Mouse (Mus musculus): ENCODE data around the gene Ccl3. TPM values are rescaled to one million over a fixed set of nuclear protein-coding genes. Genes with fewer than 3 reads are reported as not detected.

The Ccl3 gene
- polyA plus RNA-seq, 1 experiment from 2014 or later, result 1.4 TPM

DNA sequence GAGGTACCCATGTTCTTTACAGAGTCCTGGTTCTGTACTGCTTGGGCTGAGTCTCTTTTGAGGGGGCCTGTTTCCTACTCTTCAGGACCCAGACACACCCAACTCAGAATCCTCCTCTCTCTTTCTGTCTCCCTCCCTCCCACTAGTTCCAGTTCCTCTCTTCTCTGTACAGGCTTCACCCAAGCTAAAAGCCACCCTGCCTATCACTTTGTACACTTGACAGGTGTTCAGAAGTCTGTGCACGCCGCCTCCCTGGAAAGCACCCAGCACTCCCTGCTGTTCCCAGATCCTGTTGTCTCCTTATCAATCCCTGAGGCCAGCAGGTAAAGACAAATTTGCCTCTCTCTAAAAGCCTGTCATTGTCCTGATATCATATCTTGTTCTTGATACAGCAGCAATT, 38.3 kb downstream of the Ccl3 start:
- Histone ChIP-seq H3K4me2 (no peak overlapping the region), H3K27ac (ENCODE audit: low read depth, low read length) (no peak overlapping the region), H3K36me3 (ENCODE audit: control insufficient read depth, insufficient read depth, low read length) (no peaks in the 10 kb centered on the region), H3K4me3 (ENCODE audit: low read depth, low read length) (no peak overlapping the region), H3K9ac (ENCODE audit: low read depth, low read length) (no peak overlapping the region), H3K9me3 (replicated peaks; ENCODE audit: control insufficient read depth, low read length) (no peaks in the 10 kb centered on the region), H3K4me1 (ENCODE audit: control insufficient read depth, insufficient read depth, low read length) (no peaks in the 10 kb centered on the region), H3K27me3 (ENCODE audit: control insufficient read depth, insufficient read depth, low read length) (no peaks in the 10 kb centered on the region)
- 60% methylated on average over 2 of the region's 2 CpGs for WGBS (ENCODE audit: insufficient replicate concordance)
- ATAC-seq (replicated peaks; ENCODE audit: insufficient number of reproducible peaks, low FRiP score, low TSS enrichment), result no peak

DNA sequence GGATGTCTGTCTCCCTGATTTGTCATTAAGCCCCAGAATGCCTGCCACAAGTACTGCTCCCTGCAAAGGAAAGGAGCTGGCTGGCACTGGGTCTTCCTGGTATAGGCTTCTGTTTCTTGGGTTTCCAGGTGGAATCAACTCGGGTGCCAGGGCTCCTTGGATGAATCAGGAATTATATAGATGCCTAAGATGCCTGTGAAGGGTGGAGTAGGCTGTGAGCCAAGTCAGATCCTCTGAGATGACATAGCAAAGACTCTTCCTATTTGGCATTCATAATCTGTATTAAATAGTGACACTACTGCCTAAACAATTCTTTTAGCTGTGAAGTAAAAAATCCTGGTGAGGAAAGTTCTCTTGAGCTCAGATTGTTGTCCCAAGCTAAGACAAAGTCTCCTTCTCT, 42.8 kb downstream of the Ccl3 start:
- Histone ChIP-seq H3K9ac (ENCODE audit: low read depth, low read length) (no peak overlapping the region), H3K9me3 (replicated peaks; ENCODE audit: control insufficient read depth, low read length) (no peaks in the 10 kb centered on the region), H3K4me3 (ENCODE audit: low read depth, low read length) (no peak overlapping the region), H3K36me3 (ENCODE audit: control insufficient read depth, insufficient read depth, low read length) (no peaks in the 10 kb centered on the region), H3K4me1 (ENCODE audit: control insufficient read depth, insufficient read depth, low read length) (no peaks in the 10 kb centered on the region), H3K27me3 (ENCODE audit: control insufficient read depth, insufficient read depth, low read length) (no peaks in the 10 kb centered on the region), H3K4me2 (no peak overlapping the region), H3K27ac (ENCODE audit: low read depth, low read length) (no peak overlapping the region)
- WGBS (ENCODE audit: insufficient replicate concordance), result 46% methylated on average over 1 of the region's 1 CpGs
- no peak for ATAC-seq (replicated peaks; ENCODE audit: insufficient number of reproducible peaks, low FRiP score, low TSS enrichment)

DNA sequence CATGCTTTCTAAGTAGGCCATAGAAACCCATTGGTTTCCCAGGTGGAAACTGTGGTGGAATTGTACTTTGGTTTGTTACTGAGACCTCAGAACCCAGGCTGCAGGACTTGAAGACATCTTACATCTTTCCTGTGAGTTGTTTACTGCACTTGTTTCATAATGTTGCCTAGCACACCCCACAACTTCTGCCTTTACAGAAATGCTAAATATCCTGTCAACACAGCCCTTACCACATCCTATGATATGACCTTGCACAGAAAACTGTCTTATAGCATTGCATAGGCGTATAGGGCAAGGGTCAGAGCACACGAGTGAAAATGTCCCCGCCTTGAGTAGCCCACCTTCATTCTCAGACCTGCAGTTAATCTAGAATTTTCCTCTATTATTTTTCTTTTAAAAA, 43.6 kb downstream of the Ccl3 start:
- H3K36me3 ChIP-seq (ENCODE audit: control insufficient read depth, insufficient read depth, low read length), result no peaks in the 10 kb centered on the region
- WGBS (ENCODE audit: insufficient replicate concordance), result 77% methylated on average over 3 of the region's 3 CpGs
- H3K27me3 ChIP-seq (ENCODE audit: control insufficient read depth, insufficient read depth, low read length), result no peaks in the 10 kb centered on the region
- no peak overlapping the region for H3K9ac ChIP-seq (ENCODE audit: low read depth, low read length)
- no peak overlapping the region for H3K27ac ChIP-seq (ENCODE audit: low read depth, low read length)
- no peaks in the 10 kb centered on the region for H3K9me3 ChIP-seq (replicated peaks; ENCODE audit: control insufficient read depth, low read length)
- no peak overlapping the region for H3K4me2 ChIP-seq
- no peak for ATAC-seq (replicated peaks; ENCODE audit: insufficient number of reproducible peaks, low FRiP score, low TSS enrichment)
- H3K4me1 ChIP-seq (ENCODE audit: control insufficient read depth, insufficient read depth, low read length), result no peaks in the 10 kb centered on the region
- no peak overlapping the region for H3K4me3 ChIP-seq (ENCODE audit: low read depth, low read length)

DNA sequence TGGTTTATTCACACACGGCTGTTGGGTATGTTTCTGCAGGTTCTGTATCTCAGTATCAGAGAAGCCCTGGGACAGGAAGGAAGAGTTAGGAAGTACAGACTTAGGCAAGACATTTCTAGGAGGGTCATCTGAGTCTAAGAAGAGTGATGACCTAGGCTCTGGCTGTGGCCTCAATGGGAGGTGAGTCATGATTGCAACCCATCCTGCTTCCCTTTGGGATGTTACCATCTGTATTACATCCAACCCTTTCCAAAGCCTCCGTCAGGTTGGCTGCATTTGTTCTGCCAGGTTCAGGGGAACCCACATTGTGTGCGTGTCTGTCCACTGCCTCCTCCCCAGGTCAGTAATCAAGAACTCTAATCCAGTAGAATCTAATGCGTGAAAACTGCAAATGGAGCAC, 44.5 kb downstream of the Ccl3 start:
- 81% methylated on average over 4 of the region's 4 CpGs for WGBS (ENCODE audit: insufficient replicate concordance)

DNA sequence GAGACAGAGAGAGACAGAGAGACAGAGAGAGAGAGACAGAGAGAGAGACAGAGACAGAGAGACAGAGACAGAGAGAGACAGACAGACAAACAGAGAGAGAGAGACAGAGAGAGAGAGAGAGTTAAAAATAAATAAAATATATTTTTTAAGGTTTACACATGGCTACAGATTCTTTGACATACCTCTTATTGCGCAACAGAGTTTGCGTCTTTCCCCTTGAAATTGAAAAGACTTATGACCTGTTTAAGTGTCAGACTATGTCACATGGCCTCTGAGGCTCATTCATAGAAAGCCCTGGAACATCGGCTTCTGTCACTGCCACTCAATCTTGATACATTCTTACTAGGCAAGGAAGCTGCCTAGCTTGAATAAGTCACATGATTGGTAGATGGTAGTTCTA, 45.8 kb downstream of the Ccl3 start:
- ATAC-seq (replicated peaks; ENCODE audit: insufficient number of reproducible peaks, low FRiP score, low TSS enrichment), result no peak
- 92% methylated on average over 3 of the region's 3 CpGs for WGBS (ENCODE audit: insufficient replicate concordance)

More for the DNA sequence above, 44.5 kb downstream of the Ccl3 start:
- Histone ChIP-seq H3K4me1 (ENCODE audit: control insufficient read depth, insufficient read depth, low read length) (no peaks in the 10 kb centered on the region), H3K4me3 (ENCODE audit: low read depth, low read length) (no peak overlapping the region), H3K36me3 (ENCODE audit: control insufficient read depth, insufficient read depth, low read length) (no peaks in the 10 kb centered on the region), H3K4me2 (no peak overlapping the region), H3K27me3 (ENCODE audit: control insufficient read depth, insufficient read depth, low read length) (no peaks in the 10 kb centered on the region), H3K9ac (ENCODE audit: low read depth, low read length) (no peak overlapping the region), H3K27ac (ENCODE audit: low read depth, low read length) (no peak overlapping the region), H3K9me3 (replicated peaks; ENCODE audit: control insufficient read depth, low read length) (no peaks in the 10 kb centered on the region)
- ATAC-seq (replicated peaks; ENCODE audit: insufficient number of reproducible peaks, low FRiP score, low TSS enrichment), result no peak

DNA sequence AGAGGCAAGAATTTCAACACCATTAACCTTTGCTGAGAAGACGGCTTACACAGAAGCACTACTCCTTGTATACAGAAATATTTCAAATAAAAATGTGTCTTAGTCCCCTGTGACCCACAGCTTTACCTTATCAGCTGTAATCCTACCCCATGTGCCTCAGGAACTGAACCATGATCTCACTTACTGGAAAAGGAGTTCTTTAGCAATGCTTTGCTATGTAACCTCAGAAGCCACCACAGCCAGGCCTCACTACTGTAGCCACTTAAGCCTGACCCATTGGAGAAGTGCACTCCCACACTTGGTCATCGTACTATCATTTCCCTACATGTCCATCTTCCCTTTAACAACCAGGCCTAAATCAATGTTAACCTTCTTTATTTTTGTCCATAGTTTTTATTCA, 48.6 kb downstream of the Ccl3 start:
- 73% methylated on average over 2 of the region's 2 CpGs for WGBS (ENCODE audit: insufficient replicate concordance)
- no peaks in the 10 kb centered on the region for H3K36me3 ChIP-seq (ENCODE audit: control insufficient read depth, insufficient read depth, low read length)
- no peaks in the 10 kb centered on the region for H3K27me3 ChIP-seq (ENCODE audit: control insufficient read depth, insufficient read depth, low read length)
- H3K9ac ChIP-seq (ENCODE audit: low read depth, low read length), result no peak overlapping the region
- H3K4me3 ChIP-seq (ENCODE audit: low read depth, low read length), result no peak overlapping the region
- no peaks in the 10 kb centered on the region for H3K9me3 ChIP-seq (replicated peaks; ENCODE audit: control insufficient read depth, low read length)
- ATAC-seq (replicated peaks; ENCODE audit: insufficient number of reproducible peaks, low FRiP score, low TSS enrichment), result no peak
- no peak overlapping the region for H3K27ac ChIP-seq (ENCODE audit: low read depth, low read length)
- H3K4me1 ChIP-seq (ENCODE audit: control insufficient read depth, insufficient read depth, low read length), result no peaks in the 10 kb centered on the region
- no peak overlapping the region for H3K4me2 ChIP-seq

More for the DNA sequence above, 45.8 kb downstream of the Ccl3 start:
- Histone ChIP-seq H3K27ac (ENCODE audit: low read depth, low read length) (no peak overlapping the region), H3K4me2 (no peak overlapping the region), H3K9ac (ENCODE audit: low read depth, low read length) (no peak overlapping the region), H3K4me1 (ENCODE audit: control insufficient read depth, insufficient read depth, low read length) (no peaks in the 10 kb centered on the region), H3K36me3 (ENCODE audit: control insufficient read depth, insufficient read depth, low read length) (no peaks in the 10 kb centered on the region), H3K27me3 (ENCODE audit: control insufficient read depth, insufficient read depth, low read length) (no peaks in the 10 kb centered on the region), H3K4me3 (ENCODE audit: low read depth, low read length) (no peak overlapping the region), H3K9me3 (replicated peaks; ENCODE audit: control insufficient read depth, low read length) (no peaks in the 10 kb centered on the region)

DNA sequence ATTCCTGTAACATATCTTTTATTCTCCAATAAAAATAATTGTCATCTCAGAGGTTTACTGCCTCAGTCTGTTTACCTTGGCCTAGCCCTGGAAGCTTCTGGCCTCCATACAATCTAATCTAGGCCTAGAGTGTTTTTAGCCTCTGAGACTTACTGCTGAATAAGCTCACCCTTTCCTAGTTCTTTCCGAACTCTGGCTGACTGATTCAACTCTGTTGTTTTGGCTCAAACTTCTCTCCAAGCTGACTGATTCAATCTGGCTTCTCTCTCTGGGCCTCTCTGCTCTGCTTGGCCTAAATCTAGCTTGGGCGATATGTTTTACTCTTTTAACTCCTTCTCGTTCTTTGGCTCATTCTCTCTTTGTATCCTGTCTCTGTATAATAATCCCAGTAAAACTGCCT, 50.2 kb downstream of the Ccl3 start:
- Histone ChIP-seq H3K4me1 (ENCODE audit: control insufficient read depth, insufficient read depth, low read length) (no peaks in the 10 kb centered on the region), H3K4me2 (no peak overlapping the region), H3K9ac (ENCODE audit: low read depth, low read length) (no peak overlapping the region), H3K27ac (ENCODE audit: low read depth, low read length) (no peak overlapping the region), H3K9me3 (replicated peaks; ENCODE audit: control insufficient read depth, low read length) (no peaks in the 10 kb centered on the region), H3K4me3 (ENCODE audit: low read depth, low read length) (no peak overlapping the region), H3K27me3 (ENCODE audit: control insufficient read depth, insufficient read depth, low read length) (no peaks in the 10 kb centered on the region), H3K36me3 (ENCODE audit: control insufficient read depth, insufficient read depth, low read length) (no peaks in the 10 kb centered on the region)
- WGBS (ENCODE audit: insufficient replicate concordance), result 69% methylated on average over 3 of the region's 3 CpGs
- no peak for ATAC-seq (replicated peaks; ENCODE audit: insufficient number of reproducible peaks, low FRiP score, low TSS enrichment)

DNA sequence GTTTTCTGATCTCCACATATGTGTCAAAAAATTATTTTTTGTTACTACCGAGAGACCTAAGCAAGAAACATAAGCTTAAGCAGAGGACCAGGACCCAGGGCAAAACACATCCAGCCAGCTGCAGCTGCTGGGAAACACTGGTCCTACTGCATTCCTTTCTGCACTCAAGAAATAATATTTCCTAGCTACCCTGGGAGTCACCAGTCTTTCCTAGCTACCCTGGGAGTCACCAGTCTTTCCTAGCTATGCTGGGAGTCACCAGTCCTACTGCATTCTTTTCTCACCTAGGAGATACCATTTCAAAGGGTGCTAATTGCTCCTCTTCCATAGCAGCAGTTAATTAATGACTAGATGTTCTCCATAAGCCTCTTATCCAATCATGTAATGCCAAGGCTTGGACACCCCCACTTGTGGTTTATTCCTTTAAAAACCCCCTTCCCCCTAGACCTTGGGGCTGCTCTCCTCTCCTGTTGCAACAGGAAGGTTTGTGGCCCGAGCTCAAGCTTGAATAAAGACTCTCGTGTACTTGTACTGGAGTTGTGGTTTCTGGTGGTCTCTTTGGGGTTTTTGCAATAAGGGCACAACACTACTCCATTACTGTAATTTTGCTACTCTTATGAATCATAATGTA, 50.8 kb downstream of the Ccl3 start:
- Histone ChIP-seq H3K9ac (ENCODE audit: low read depth, low read length) (no peak overlapping the region), H3K9me3 (replicated peaks; ENCODE audit: control insufficient read depth, low read length) (no peaks in the 10 kb centered on the region), H3K4me3 (ENCODE audit: low read depth, low read length) (no peak overlapping the region), H3K27me3 (ENCODE audit: control insufficient read depth, insufficient read depth, low read length) (no peaks in the 10 kb centered on the region), H3K4me2 (no peak overlapping the region), H3K36me3 (ENCODE audit: control insufficient read depth, insufficient read depth, low read length) (no peaks in the 10 kb centered on the region), H3K27ac (ENCODE audit: low read depth, low read length) (no peak overlapping the region), H3K4me1 (ENCODE audit: control insufficient read depth, insufficient read depth, low read length) (no peaks in the 10 kb centered on the region)
- 78% methylated on average over 3 of the region's 3 CpGs for WGBS (ENCODE audit: insufficient replicate concordance)
- no peak for ATAC-seq (replicated peaks; ENCODE audit: insufficient number of reproducible peaks, low FRiP score, low TSS enrichment)
